Mouse (Mus musculus): Measurements from ENCODE around the gene Adck2. TPM values are rescaled to one million over a fixed set of nuclear protein-coding genes. Genes with fewer than 3 reads are reported as not detected.

Gene Adck2
- 13.8 and 15.7 TPM in 2 replicates for polyA plus RNA-seq (2015; fragmentation: Nextera tagmentation; extraction: Ambion mirVana)

GRCm38 (mm10) chr6:39573791-39574554 lies at the start of gene Adck2:
TSS of gene Adck2 (plus strand) at chr6:39573873.

GRCm38 (mm10) chr6:39557723-39558261 lies 15.9 kb upstream of the Adck2 start, which contains the start of gene Dennd2a:
TSS of gene Dennd2a (minus strand) at chr6:39557867.

GRCm38 (mm10) chr6:39585517-39585916 lies 11.8 kb downstream of the Adck2 start, which contains the start of gene Gm42420:
TSS of gene Gm42420 (plus strand) at chr6:39585753.

GRCm38 (mm10) chr6:39592401-39593214 lies 18.9 kb downstream of the Adck2 start, which contains the start of gene Ndufb2:
TSS of gene Ndufb2 (plus strand) at chr6:39592574.

Other genes with a start within 250 kb of the Adck2 start
- gene Slc37a3, start 196.2 kb upstream of the Adck2 start, polyA plus RNA-seq (2015; fragmentation: Nextera tagmentation; extraction: Ambion mirVana), result 10.1 and 10.3 TPM in 2 replicates
- 2.4 and 3.3 TPM in 2 replicates for gene Rab19, start 192.7 kb upstream of the Adck2 start, polyA plus RNA-seq (2015; fragmentation: Nextera tagmentation; extraction: Ambion mirVana)
- 327 and 343 TPM in 2 replicates for gene Mkrn1, start 153.4 kb upstream of the Adck2 start, polyA plus RNA-seq (2015; fragmentation: Nextera tagmentation; extraction: Ambion mirVana)
- 4.8 and 7.3 TPM in 2 replicates for gene Dennd2a, start 16.0 kb upstream of the Adck2 start, polyA plus RNA-seq (2015; fragmentation: Nextera tagmentation; extraction: Ambion mirVana)
- 2.9 and 3.8 TPM in 2 replicates for gene Gm42420, start 11.9 kb downstream of the Adck2 start, polyA plus RNA-seq (2015; fragmentation: Nextera tagmentation; extraction: Ambion mirVana)
- 224 and 240 TPM in 2 replicates for gene Ndufb2, start 18.7 kb downstream of the Adck2 start, polyA plus RNA-seq (2015; fragmentation: Nextera tagmentation; extraction: Ambion mirVana)
- gene Braf, start 151.6 kb downstream of the Adck2 start, polyA plus RNA-seq (2015; fragmentation: Nextera tagmentation; extraction: Ambion mirVana), result 6.7 and 6.8 TPM in 2 replicates
- gene Mrps33, start 237.1 kb downstream of the Adck2 start, polyA plus RNA-seq (2015; fragmentation: Nextera tagmentation; extraction: Ambion mirVana), result 122 and 126 TPM in 2 replicates